Mouse (Mus musculus) brain, adult 2 months (tissue): Measurements from ENCODE around the gene Whrn.

ENCODE experiments used
- DNase-seq: peaks from one replicate; pipeline ENCODE4 v3.0.0; 2011; ENCODE audit warnings: low read depth, low spot score

Gene Whrn

DNA sequence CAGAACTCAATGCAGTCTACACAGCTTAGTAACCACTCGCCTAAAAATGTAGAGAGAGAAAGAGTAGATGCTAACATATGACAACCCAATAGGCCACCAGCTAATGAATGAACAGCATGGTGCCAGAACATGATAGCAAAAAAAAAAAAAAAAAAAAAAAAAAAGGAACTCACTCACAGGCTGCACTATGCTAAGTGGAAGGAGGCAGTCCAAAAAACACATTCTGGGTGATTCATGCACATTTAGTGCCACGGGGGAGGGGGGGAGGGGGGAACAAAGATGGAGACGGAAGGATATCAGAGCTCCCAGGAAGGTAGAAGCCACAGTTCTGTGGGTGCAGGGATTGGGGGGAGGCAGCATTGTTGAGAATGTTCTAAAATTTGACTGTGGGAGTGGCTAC lies 43.2 kb downstream of the Whrn start:
- DNase-seq = peak; percentile 38

DNA sequence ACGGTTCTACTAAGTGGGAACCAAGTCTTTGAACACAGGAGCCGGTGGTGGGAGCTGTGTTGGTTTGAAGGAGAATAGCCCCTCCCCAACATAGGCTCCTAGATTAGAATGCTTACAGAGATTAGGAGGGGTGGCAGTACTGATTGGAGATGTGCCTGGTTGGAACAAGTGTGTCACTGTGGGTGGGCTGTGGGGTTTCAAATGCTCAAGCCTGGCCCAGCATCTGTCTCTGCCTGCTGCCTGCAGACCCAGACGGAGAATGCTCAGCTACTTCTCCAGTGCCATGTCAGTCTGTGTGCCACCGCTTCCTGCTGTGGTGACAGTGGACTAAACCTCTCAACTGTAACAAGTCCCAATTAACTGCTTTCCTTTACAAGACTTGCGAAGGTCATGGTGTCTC lies 45.2 kb downstream of the Whrn start:
- DNase-seq = no peak

DNA sequence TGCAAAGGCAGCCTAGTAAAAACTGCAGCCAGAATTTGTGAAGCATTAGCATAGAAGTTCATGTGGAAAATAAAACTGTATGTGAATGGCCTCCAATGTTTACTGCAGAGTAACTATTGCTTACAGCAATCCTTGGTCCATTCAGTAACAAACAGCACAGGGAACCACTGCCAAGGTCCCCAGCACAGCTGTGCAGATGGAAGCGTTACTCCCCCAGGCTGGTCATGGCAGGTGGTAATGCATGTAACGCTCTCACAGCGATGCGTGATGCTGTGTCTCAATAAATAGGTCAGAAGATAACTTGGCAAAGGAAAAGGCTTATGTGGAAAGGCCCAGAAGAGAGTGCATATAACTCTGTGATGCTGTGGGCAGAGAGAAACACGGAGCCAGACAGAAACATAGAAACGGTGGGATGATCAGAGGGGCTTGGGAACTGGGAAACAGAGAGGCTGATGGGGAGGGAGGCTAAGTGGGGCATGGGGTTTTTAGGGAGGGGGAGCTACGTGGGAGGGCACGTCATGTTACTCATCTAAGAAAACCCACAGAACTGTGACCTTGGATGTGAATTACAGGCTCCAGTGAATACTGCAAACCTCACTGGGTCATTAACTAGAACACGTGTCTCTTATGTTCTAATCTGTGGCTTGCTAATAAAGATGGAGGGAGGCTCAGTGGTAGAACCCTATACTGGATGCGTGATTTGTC lies 51.3 kb downstream of the Whrn start:
- DNase-seq = peak; percentile 30

DNA sequence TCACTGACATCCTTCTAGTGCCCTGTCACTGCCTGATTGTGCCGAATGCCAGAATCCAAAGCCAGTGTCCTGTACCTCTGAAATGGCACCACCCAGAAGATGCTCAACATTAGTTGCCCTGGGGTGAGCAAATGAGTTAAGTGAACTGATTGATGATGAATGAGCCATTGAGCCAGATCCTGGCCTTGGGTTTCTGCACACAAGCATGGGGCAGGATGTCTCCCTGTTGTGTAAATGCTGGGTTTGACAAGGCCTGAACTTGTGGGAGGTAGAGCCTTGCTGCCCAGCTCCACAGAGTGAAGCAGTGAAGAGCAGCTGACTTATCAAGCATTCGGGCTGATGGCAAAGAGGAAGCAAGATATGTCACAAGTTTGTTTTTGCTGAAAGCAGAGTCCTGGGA lies 52.7 kb downstream of the Whrn start:
- no peak for DNase-seq

DNA sequence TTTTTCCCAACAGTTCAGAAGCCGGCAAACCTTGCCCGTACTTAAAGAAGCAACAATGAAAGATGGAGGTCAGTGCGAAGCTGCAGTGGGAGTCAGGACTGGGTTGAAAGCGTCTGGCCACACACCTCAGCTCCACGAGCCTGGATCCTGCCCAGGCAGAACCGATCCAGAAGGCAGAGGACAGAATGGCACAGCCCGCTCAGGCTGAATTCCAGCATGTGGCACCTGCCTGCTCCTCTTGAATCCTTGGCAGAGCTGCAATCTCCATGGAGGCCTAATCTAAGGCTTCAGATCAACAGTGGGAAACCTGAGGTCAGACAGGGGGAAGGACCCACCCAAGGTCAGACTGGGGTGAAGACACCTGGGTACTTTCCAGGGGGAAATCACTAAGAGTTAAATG lies 54.2 kb downstream of the Whrn start:
- peak; percentile 72 for DNase-seq

DNA sequence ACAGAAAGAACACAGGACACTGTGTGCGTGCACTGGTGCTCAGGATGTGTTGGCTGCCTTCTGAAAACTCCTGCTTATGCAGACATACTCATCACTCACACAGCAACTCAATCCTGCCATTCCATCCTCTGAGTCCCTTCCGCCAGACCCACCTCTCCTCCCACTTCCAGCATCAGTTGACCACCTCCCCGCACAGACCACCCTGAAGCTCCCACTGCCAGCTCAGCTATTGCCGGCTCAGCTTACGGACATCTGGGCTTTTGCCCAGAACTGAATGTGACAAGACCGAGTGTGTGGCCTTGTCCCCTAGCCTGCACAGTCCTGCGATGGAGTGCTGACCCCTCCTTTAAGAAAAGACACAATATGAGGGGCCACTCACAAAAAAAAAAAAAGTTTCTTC lies 55.5 kb downstream of the Whrn start:
- no peak for DNase-seq

DNA sequence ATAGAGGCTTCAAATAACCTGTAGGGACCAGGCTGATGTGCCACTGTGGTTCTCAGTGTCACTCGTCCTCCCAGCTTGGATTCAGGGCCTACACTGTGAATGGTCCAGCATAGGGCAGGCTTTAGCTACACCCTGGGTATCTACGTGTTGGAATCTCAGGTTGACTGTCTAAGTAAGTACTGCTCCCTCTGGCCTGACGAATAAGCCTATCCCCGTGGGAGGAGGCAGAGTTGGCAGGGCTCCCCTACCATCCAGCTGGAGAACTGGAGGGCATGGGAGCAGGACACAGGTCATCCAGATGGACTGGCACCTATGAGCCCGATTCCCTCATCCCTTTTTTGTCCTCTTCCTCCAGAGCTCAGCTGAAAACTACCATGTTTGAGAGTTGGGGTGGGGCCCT lies 57.8 kb downstream of the Whrn start:
- DNase-seq = no peak

DNA sequence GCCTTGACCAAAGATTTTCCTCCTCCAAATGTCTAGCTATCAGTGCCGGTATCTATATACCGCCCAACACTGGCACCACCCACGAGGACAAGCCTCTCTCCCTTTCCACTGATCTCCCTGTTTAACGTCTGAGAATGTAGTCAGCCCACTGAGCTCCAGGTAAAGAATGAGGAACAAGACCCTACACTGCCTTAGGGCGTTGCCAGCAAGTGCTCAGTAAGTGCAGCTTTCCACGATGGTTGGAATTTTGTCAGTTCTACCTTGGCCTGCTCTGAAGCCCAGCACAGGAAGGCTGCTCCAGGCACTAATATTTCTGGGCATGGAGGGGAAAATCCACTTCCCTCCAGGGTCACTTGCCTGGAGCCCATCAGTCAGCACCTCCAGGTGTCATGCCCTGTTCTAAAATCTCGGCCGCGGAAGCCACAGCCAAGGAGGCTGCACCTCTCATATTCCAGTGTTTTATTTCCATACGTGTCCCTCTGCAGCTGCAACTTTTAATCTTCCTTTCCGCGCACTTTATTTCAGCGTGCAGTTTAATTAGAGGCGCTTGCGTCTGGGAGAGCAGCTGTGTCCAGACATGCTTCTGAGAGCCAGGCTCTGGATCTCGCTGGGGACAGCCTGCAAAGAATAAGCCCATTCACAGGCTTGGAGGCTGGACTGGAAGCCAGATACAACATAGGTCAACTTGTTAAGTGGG lies 58.5 kb downstream of the Whrn start:
- peak; percentile 35 for DNase-seq

DNA sequence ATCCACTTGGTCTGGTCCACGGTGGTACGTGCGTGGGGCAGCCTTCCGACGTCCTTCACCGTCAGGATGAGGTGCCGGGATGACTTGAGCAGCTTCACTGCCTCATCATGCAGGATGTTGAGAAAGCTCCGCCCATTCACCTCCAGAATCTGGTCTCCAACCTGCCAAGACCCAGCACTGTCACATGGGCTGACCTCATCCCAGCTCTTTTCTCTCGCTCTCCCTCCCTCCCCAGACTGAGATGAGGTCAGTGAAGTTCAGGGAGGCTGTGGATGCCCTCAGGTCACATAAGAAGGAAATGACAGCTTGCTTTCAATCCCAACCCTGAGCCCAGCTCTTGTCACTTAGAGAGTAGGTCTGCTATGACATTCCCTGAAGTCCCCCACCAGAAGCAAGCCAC lies 60.4 kb downstream of the Whrn start:
- DNase-seq = no peak

DNA sequence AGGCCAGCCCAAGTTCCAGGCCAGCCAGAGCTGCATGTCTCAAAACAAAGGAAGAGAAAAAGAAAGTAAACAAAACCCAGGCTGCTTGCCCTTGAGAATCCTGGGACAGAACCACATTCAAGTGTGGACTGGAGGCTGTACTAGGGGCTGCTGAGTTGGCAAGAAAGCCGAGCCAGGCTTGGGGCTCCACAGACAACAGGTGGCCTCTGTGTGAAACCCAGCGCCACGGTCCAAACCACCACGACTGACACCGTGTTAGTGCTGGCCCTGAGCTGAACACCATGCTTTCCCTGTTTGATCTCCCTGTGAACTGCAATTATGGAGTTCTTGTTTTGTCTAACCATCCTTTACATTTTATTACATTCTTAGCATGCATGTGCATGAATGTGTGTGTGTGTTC lies 64.7 kb downstream of the Whrn start:
- DNase-seq = no peak

DNA sequence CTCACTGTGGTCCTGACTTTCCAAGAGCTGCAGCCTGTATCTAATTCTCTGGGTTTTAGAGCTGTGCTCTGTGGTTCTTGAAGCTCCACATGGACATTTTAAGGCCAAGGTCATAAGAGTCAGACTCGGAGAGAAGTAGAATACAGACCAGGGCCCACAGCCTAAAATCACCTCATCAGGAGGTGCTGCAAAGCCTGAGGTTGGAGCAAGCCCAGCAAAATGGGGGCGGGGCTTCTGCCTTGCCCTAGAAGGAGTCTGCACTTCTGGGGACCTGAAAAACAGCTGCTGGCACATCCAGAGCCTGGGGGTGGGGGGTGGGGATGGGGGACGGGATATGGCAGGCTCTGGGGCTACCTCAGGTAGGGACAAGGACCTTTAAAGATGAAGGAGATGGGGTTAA lies 65.4 kb downstream of the Whrn start:
- DNase-seq = no peak

DNA sequence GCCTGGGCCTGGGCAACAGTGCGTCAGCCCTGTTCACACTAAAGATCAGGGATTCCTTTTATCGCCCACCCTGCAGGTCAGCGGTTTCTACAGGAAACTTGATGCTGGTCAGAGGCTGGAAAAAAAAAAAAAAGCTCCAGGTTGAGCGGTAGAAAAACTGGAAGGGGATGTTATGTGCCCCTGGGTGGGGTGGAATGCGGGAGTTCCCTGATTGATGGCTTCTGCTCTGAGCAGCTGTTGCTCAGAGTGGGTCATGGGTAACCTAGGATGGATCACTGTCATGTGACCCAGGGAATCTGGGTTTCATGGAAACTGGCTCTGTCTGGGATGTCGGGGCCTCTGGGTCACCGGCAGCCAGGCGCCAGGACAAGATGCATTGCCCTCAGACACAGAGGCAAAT lies 69.5 kb downstream of the Whrn start:
- no peak for DNase-seq

DNA sequence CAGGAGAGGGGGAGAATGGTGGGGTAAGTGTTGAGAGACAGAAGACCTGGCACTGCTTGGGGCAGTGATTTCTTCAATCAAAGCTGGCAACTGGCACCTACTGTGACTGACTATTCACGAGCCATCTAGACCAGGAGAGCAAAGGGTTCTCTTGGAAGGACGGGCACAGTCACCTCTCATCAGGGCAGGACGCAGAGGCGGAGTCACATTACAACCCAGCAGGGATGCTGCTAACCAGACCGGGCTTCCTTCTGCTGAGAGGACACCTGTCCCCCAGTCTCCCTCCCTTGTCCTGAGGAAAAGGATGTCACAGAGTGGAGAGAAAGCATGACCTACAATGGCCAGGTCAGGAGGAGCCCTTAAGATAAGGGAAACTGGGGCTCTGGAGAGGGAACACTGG lies 72.0 kb downstream of the Whrn start:
- peak; percentile 55 for DNase-seq

DNA sequence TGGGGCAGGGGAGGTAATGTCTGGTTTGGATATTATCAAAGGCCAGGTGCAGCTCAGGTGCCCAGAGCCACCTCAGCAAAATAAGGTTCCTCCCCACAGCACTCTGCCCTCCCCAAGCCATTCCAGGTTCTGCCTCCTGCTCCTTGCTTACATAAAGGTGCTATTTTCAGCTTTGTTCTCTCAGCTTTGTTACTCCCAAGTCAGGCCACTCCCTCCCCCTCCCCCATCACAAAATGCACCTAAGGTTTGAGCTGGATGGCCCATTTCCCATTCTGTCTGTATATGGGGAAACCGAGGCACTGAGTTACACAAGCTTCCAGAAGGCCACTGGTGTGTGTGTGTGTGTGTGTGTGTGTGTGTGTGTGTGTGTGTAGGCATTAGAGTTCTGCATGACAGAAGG lies 72.6 kb downstream of the Whrn start:
- DNase-seq = peak; percentile 30

DNA sequence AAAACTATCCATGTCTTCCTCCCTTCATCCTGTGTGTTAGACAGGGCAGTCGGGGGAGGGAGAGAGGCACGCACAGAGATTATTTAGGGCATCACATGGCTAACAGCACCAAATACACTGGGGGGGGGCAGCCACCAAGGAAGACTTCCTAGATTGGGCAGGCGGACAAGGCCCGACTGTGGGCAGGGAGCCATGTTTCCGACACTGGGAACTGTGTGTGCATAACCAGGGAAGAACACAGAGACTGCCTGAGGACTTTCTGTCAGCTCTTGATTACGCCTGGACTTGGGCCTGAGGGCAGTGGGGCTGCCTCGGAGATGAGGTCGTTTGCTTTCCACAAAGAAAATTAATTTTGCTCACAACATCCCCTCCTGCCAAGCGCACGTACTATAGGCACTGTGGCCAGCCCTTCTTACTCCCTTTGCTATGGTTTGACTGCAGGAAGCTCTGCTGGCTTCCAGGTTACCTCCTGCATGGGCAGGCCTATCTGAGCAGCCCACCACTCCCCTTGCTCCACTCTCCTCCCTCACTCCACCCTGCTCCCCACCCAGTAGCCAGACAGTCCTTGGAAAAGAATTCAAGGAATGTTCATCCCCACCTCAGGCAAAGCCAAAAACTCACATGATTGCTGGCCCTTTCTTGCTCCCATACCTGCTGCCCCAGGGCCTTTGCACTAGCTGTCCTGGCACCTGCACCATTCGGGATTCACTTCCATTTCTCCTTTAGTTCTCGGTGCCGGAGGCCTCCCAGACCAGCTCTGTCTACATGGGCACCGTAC lies 75.5 kb downstream of the Whrn start:
- DNase-seq = peak; percentile 40

DNA sequence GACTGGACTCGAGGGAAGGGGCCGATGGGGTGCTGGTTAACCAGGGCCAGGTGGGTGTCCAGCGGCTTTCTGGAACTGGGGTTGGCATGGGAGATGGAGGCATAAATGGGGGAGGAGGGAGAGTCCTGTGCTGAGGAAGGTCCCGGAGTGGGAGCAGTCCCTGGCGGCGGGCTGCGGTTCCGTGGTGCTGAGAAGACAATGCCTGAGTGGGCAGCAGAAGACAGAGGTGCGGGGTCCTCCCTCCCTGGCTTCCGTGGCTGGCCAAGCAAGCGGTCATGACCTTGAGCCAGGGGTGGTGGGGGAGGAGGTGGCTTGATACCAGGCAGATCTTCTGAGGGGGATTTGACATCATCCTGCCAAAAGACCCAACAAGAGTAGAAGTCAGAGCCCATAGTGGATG lies 77.5 kb downstream of the Whrn start:
- no peak for DNase-seq

DNA sequence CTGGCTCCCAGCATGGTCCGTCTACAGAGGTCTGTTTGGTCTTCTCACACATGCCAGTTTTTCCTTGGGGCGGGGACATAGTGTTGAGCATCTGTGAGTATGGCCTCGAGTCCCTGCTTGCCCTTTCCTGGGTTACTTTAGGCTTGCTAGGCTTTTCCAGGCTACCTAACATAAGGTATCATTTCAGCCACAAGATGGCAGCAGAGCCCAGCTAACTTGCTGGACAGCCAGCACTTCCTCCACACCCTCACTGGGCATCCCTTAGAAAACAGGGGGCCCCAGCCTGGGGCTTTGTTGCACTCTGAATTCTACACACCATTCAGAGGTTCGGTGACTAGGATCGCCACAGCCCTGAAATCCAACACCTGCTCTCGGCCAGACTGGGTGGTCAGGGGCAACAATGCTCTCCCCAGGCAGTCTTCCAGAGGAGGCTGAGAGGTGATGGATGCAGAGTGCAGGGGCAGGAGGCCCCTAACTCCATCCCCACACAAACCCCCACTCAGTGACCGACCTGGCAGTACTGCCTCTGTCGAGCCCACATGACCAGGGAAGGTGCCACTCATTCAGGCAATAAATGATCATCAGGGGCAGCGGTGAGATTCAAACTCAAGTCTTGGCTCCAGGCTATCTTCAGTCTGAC lies 78.4 kb downstream of the Whrn start:
- peak; percentile 86 for DNase-seq

DNA sequence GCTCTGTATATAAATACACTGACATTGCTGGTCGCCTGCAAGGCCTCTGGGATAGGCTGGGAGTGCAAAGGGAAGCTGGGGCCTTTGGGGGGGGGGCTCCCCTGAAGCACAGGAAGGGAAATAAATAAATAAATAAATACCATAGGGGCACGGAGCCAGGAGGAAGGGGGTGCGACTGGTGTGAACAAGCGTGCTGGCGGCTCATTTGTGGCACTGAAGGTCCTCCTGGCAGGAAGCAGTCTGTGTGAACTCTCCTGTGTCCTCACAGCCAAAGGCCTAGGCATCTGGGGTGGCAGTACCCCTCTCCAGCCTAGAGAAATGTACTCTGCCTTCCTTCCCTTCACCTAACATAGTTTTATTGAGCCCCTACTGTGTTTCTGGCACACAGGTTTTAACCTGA lies 80.8 kb downstream of the Whrn start:
- no peak for DNase-seq

DNA sequence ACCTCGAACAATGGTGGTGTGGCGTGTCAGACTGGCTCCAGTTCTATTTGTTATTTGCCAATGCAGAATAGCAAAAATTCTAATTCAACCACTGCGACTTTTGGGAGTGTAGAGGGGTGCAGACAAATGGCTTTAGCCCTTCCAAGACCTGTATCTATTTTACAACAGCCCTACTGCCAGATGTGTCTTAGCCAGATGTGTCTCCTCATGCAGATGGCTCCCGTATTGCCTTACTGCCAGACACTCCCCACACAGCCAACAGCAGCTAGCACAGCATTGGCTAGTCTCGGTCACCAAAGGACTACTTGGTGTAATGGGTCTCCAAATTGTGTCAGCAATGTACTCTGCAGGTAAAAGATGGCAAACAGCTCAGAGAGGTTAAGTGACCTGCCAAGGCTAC lies 84.6 kb downstream of the Whrn start:
- DNase-seq = no peak

DNA sequence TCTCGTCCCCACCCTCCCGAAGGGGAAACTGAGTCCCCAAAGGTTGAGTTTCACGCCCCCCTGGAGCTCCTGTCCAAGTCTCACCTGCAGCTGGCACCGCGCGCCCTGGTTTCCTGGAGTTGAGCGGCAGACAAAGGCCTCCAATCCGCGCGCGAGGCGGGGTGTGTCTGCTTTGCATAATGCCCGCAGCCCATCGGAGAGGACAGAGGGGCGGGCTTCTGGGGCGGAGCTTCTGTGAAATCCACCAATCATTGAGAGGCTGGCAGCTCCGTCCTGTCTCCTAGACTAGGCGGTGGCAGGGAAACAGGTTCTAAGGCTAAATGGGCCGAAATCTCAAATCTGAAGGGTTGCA lies 85.2 kb downstream of the Whrn start:
- DNase-seq = peak; percentile 92

DNA sequence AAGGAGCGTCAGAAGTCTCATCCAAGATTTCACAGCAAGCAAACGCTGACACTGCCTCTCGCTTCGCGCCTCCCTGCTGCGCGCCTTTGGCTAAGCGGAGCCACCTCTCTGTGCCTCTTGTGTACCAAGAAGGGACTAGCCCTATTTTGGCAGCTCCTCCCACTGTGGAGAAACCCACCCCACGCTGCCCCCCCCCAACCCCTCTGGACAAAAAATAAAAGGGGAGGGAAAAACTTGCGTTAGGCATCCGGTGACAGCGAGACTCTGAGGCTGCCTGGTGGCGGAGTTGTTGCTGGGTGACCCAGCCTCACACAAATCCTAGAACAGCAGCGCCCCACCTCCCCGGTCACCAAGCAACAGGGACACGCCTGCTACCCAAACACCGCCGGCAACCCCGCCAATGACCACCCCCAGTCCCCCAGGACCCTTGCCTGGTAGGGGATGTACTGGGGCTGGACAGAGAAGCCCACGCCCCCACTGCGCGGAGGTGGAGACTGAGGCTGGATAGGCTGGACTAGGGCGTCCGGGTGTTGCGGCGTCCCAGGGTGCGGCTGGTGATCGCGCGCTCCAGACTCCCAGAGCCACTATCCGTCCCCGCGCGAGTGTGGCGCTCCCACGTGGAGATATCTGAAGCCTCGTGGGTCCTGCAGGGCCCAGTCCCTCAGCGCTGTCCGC lies 85.7 kb downstream of the Whrn start:
- DNase-seq = peak; percentile 29
